Mouse (Mus musculus): ENCODE results near the gene Ramp1. TPM values are rescaled to one million over a fixed set of nuclear protein-coding genes. Genes with fewer than 3 reads are reported as not detected.

The Ramp1 gene
- 0.21 and 0.40 TPM in 2 replicates for total RNA-seq (2012; rRNA removed)

DNA sequence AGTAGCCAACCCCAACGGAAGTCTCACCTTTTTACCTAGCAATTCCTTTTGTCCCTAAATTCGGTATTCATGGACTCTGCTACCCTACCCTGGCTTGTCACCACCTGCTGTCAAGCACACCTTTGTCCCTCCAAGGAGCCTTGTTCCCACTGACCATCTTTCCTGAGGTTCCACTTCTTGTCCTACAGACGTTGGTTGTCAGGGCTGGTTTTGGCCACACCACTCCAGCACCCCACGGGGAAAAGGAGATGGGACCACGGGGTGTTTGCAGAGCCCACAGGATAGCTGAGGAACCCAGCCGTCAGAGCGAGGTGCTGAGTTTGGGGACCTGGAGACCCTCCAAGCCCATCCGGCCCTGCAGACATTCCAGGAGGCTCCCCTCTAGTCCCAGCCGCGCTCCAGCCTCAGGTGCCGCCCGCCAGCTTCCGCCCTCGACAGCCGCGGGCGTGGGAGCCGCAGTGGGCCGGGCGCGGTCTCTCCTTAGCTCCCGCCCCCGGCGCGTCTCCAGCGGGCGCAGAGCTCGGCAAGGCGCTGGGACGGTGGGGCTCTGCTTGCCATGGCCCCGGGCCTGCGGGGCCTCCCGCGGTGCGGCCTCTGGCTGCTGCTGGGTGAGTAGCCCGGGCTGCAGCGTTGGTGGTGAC, at the start of gene Ramp1:
TSS of gene Ramp1 (plus strand) at position 290 of the 641 bp plus-strand sequence.
- peak within 1 kb of the TSS; percentile 31; the same call in 1 of the 2 replicates for H3K9ac ChIP-seq (ENCODE audit: insufficient read depth, low read depth, low read length, poor library complexity, severe bottlenecking)
- H3K36me3 ChIP-seq (ENCODE audit: control insufficient read depth, insufficient read depth, low read length, poor library complexity, severe bottlenecking) = no peaks in the 10 kb centered on the region
- H3K4me3 ChIP-seq (ENCODE audit: insufficient read depth in 1 of 2, low read depth in 1 of 2, low read length in 2 of 2, poor library complexity in 1 of 2, severe bottlenecking in 1 of 2) = peak within 1 kb of the TSS; percentile 62 to 64
- H3K9me3 ChIP-seq (ENCODE audit: control insufficient read depth, insufficient read depth, low read depth, low read length) = no peaks in the 10 kb centered on the region
- no peaks in the 10 kb centered on the region for H3K4me1 ChIP-seq (ENCODE audit: control insufficient read depth in 2 of 2, insufficient read depth in 2 of 2, low read length in 2 of 2, poor library complexity in 1 of 2)
- in situ Hi-C loops (cut with MboI; ENCODE audit: low sequenced_read_pairs in 2 of 2, unreplicated experiment in 2 of 2) = no loop called here
- H3K27ac ChIP-seq (ENCODE audit: insufficient read depth, low read depth, low read length, poor library complexity, severe bottlenecking) = no peak within 1 kb of the TSS
- TF ChIP-seq HCFC1 (IDR thresholded peaks at IDR 0.05; ENCODE audit: borderline replicate concordance, insufficient read depth, low read length) (no peak), ZNF384 (IDR thresholded peaks at IDR 0.05; ENCODE audit: low read depth, low read length) (no peak), CHD2 (IDR thresholded peaks at IDR 0.05; ENCODE audit: low read depth, low read length) (no peak), MAFK (IDR thresholded peaks at IDR 0.05; ENCODE audit: insufficient read depth, low read depth, low read length) (no peak), ZC3H11A (IDR thresholded peaks at IDR 0.05; ENCODE audit: borderline replicate concordance, low read depth, low read length) (no peak)
- DNase-seq (ENCODE audit: low read depth, low spot score) = no peak

DNA sequence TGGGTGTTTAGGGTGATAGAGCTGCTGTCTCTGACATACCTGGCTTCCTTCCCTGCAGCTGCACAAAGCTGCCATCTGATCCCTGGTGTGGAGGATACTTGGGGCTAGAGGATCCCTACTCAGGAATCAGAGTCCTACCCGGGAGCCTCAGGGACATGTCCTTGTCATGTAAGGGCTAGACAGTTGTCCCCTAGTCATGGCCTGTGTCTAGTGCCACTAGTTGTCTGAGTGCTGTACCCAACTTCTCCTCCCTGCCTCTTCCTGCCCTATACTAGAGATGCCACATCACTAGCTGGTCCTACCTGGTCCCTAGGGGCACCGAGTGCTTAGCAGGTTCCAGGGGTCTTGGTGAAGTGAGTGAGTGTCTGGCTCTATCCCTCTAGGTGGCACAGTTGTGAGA, 42.6 kb upstream of the Ramp1 start:
- no peaks in the 10 kb centered on the region for H3K36me3 ChIP-seq (ENCODE audit: control insufficient read depth, insufficient read depth, low read length, poor library complexity, severe bottlenecking)
- no peaks in the 10 kb centered on the region for H3K4me1 ChIP-seq (ENCODE audit: control insufficient read depth in 2 of 2, insufficient read depth in 2 of 2, low read length in 2 of 2, poor library complexity in 1 of 2)
- H3K9ac ChIP-seq (ENCODE audit: insufficient read depth, low read depth, low read length, poor library complexity, severe bottlenecking) = no peak overlapping the region
- no peak overlapping the region for H3K4me3 ChIP-seq (ENCODE audit: insufficient read depth in 1 of 2, low read depth in 1 of 2, low read length in 2 of 2, poor library complexity in 1 of 2, severe bottlenecking in 1 of 2)
- TF ChIP-seq HCFC1 (IDR thresholded peaks at IDR 0.05; ENCODE audit: borderline replicate concordance, insufficient read depth, low read length) = no peak
- no peak for TF ChIP-seq ZC3H11A (IDR thresholded peaks at IDR 0.05; ENCODE audit: borderline replicate concordance, low read depth, low read length)
- TF ChIP-seq MAFK (IDR thresholded peaks at IDR 0.05; ENCODE audit: insufficient read depth, low read depth, low read length) = no peak
- no peak for TF ChIP-seq CHD2 (IDR thresholded peaks at IDR 0.05; ENCODE audit: low read depth, low read length)
- TF ChIP-seq ZNF384 (IDR thresholded peaks at IDR 0.05; ENCODE audit: low read depth, low read length) = no peak
- in situ Hi-C loops (cut with MboI; ENCODE audit: low sequenced_read_pairs in 2 of 2, unreplicated experiment in 2 of 2) = no loop called here
- no peak for DNase-seq (ENCODE audit: low read depth, low spot score)
- H3K27ac ChIP-seq (ENCODE audit: insufficient read depth, low read depth, low read length, poor library complexity, severe bottlenecking) = no peak overlapping the region
- no peaks in the 10 kb centered on the region for H3K9me3 ChIP-seq (ENCODE audit: control insufficient read depth, insufficient read depth, low read depth, low read length)

DNA sequence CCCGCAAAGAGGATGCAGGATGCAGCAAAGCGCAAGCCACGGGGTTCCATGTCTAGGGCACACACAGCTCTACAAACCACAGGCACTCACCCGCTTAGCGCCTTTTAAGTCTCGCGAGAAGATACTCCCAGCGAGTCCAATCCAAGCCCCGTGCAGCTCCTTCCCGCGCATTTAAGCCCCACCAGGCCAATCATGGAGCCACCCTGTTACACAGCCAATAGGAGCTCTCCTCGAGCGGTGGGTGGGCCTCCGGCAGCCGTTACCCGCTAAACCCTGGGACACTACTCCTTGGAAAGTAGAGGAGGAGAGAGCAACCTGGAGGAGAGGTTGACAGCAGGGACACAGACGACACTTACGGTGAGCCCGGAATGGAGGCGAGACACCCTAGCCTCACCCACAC, 34.8 kb upstream of the Ramp1 start, which contains the start of gene Rbm44:
TSS of gene Rbm44 (plus strand) at position 277 of the 400 bp plus-strand sequence.
- peak; percentile 45 for DNase-seq (ENCODE audit: low read depth, low spot score)
- Histone ChIP-seq H3K27ac (ENCODE audit: insufficient read depth, low read depth, low read length, poor library complexity, severe bottlenecking) (no peak within 1 kb of the TSS), H3K4me3 (ENCODE audit: insufficient read depth in 1 of 2, low read depth in 1 of 2, low read length in 2 of 2, poor library complexity in 1 of 2, severe bottlenecking in 1 of 2) (peak within 1 kb of the TSS; percentile 10 to 23; a peak in 3 of 4 replicates), H3K9me3 (ENCODE audit: control insufficient read depth, insufficient read depth, low read depth, low read length) (no peaks in the 10 kb centered on the region), H3K9ac (ENCODE audit: insufficient read depth, low read depth, low read length, poor library complexity, severe bottlenecking) (no peak within 1 kb of the TSS), H3K36me3 (ENCODE audit: control insufficient read depth, insufficient read depth, low read length, poor library complexity, severe bottlenecking) (no peaks in the 10 kb centered on the region), H3K4me1 (ENCODE audit: control insufficient read depth in 2 of 2, insufficient read depth in 2 of 2, low read length in 2 of 2, poor library complexity in 1 of 2) (no peaks in the 10 kb centered on the region)
- TF ChIP-seq MAFK (IDR thresholded peaks at IDR 0.05; ENCODE audit: insufficient read depth, low read depth, low read length) (no peak), ZC3H11A (IDR thresholded peaks at IDR 0.05; ENCODE audit: borderline replicate concordance, low read depth, low read length) (no peak), ZNF384 (IDR thresholded peaks at IDR 0.05; ENCODE audit: low read depth, low read length) (no peak), CHD2 (IDR thresholded peaks at IDR 0.05; ENCODE audit: low read depth, low read length) (peak; percentile 81; the same call in 1 of the 2 replicates)
- in situ Hi-C loops (cut with MboI; ENCODE audit: low sequenced_read_pairs in 2 of 2, unreplicated experiment in 2 of 2) = no loop called here

DNA sequence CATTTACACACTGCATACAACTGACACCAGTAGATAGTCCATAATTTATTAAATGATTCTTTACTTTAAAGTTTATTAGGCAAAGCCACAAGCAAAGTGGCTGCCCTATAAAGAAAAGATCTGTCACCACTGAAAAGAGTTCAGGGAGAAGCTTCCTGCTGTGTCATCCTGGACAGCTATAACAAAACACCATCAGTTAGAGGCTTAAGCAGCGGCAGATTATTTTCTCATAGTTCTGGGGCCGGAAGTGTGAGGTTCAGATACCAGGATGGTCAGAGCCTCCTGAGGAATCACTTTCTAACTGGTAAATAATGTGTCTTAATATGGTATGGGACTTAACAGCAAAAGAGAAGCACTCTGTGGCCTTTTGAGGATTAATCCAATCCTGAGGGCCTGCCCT, 28.1 kb upstream of the Ramp1 start:
- TF ChIP-seq MAFK (IDR thresholded peaks at IDR 0.05; ENCODE audit: insufficient read depth, low read depth, low read length) = no peak
- TF ChIP-seq ZC3H11A (IDR thresholded peaks at IDR 0.05; ENCODE audit: borderline replicate concordance, low read depth, low read length) = no peak
- no peak for TF ChIP-seq HCFC1 (IDR thresholded peaks at IDR 0.05; ENCODE audit: borderline replicate concordance, insufficient read depth, low read length)
- TF ChIP-seq ZNF384 (IDR thresholded peaks at IDR 0.05; ENCODE audit: low read depth, low read length) = no peak
- no peak for TF ChIP-seq CHD2 (IDR thresholded peaks at IDR 0.05; ENCODE audit: low read depth, low read length)
- in situ Hi-C loops (cut with MboI; ENCODE audit: low sequenced_read_pairs in 2 of 2, unreplicated experiment in 2 of 2) = no loop called here

More for the DNA sequence above, 28.1 kb upstream of the Ramp1 start:
- Histone ChIP-seq H3K9ac (ENCODE audit: insufficient read depth, low read depth, low read length, poor library complexity, severe bottlenecking) (no peak overlapping the region), H3K36me3 (ENCODE audit: control insufficient read depth, insufficient read depth, low read length, poor library complexity, severe bottlenecking) (no peaks in the 10 kb centered on the region), H3K4me1 (ENCODE audit: control insufficient read depth in 2 of 2, insufficient read depth in 2 of 2, low read length in 2 of 2, poor library complexity in 1 of 2) (no peaks in the 10 kb centered on the region), H3K9me3 (ENCODE audit: control insufficient read depth, insufficient read depth, low read depth, low read length) (no peaks in the 10 kb centered on the region), H3K27ac (ENCODE audit: insufficient read depth, low read depth, low read length, poor library complexity, severe bottlenecking) (no peak overlapping the region), H3K4me3 (ENCODE audit: insufficient read depth in 1 of 2, low read depth in 1 of 2, low read length in 2 of 2, poor library complexity in 1 of 2, severe bottlenecking in 1 of 2) (no peak overlapping the region)
- no peak for DNase-seq (ENCODE audit: low read depth, low spot score)

Measured in ES-E14 (cell line).